Mouse (Mus musculus): ENCODE measurements around the gene Ankrd11. TPM values are rescaled to one million over a fixed set of nuclear protein-coding genes. Genes with fewer than 3 reads are reported as not detected.

Ankrd11 gene
- total RNA-seq, 2 experiments from 2014 or later = 52.0 to 65.8 TPM

- DNase-seq = peak; percentile 84
These were observed 194.1 kb downstream of the Ankrd11 start, which contains the start of gene Cdh15 for GRCm38 (mm10) chr8:122847829-122848561. TSS of gene Cdh15 (plus strand) at chr8:122847966.

- DNase-seq = no peak
These were observed 196.4 kb downstream of the Ankrd11 start for GRCm38 (mm10) chr8:122845662-122846061.

GRCm38 (mm10) chr8:122844161-122844560 is 197.9 kb downstream of the Ankrd11 start:
- no peak for DNase-seq

GRCm38 (mm10) chr8:122836696-122837095 is 205.4 kb downstream of the Ankrd11 start:
- no peak for DNase-seq

GRCm38 (mm10) chr8:122836199-122836598 is 205.9 kb downstream of the Ankrd11 start:
- DNase-seq = no peak

- peak; percentile 75 for DNase-seq
These were observed 207.1 kb downstream of the Ankrd11 start for GRCm38 (mm10) chr8:122834971-122835370.

- DNase-seq = no peak
These were observed 207.7 kb downstream of the Ankrd11 start for GRCm38 (mm10) chr8:122834416-122834815.

Other genes with a start within 250 kb of the Ankrd11 start
- gene Cdh15, start 194.3 kb downstream of the Ankrd11 start, total RNA-seq (2021) = 10 to 100 TPM; 29.3 to 36.6 TPM
- gene Spg7, start 20.7 kb upstream of the Ankrd11 start, total RNA-seq (2021) = 10 to 100 TPM; 49.6 to 56.8 TPM
- gene Rpl13, start 60.1 kb upstream of the Ankrd11 start, total RNA-seq (2021) = 100 to 1,000 TPM; 676 to 736 TPM
- gene Cpne7, start 75.1 kb upstream of the Ankrd11 start, total RNA-seq (2021) = under 1 TPM; 0.41 to 0.82 TPM
- 1 to 10 TPM; 5.8 to 6.4 TPM for gene Sult5a1, start 116.0 kb upstream of the Ankrd11 start, total RNA-seq (2021)
- 1 to 10 TPM; 5.1 to 6.6 TPM for gene Dpep1, start 144.0 kb upstream of the Ankrd11 start, total RNA-seq (2021)
- gene Chmp1a, start 170.5 kb upstream of the Ankrd11 start, total RNA-seq (2021) = 10 to 100 TPM; 41.0 to 48.2 TPM
- gene Spata33, start 170.6 kb upstream of the Ankrd11 start, total RNA-seq (2021) = 1 to 10 TPM; 1.2 to 2.4 TPM
- gene Cdk10, start 182.6 kb upstream of the Ankrd11 start, total RNA-seq (2021) = 10 to 100 TPM; 14.2 to 18.7 TPM
- 1 to 10 TPM; 1.2 to 1.5 TPM for gene Spata2l, start 194.0 kb upstream of the Ankrd11 start, total RNA-seq (2021)
- 10 to 100 TPM in 1 of 2 experiments, 1 to 10 TPM in 1; 8.0 to 11.5 TPM for gene Zfp276, start 211.9 kb upstream of the Ankrd11 start, total RNA-seq (2021)
- gene Vps9d1, start 212.1 kb upstream of the Ankrd11 start, total RNA-seq (2021) = 10 to 100 TPM; 12.3 to 13.4 TPM